Mouse (Mus musculus): ENCODE data around the gene Ppp1r37. TPM values are rescaled to one million over a fixed set of nuclear protein-coding genes. Genes with fewer than 3 reads are reported as not detected.

The Ppp1r37 gene
- polyA plus RNA-seq, 1 experiment: 113 TPM

GRCm38 (mm10) chr7:19561431-19561764 is 1.5 kb downstream of the Ppp1r37 start:
- under 1% methylated on average over 11 of the region's 11 CpGs for WGBS
- H3K4me3 ChIP-seq (replicated peaks; ENCODE audit: extremely low read depth, low read depth, low read length): peak overlapping the region; percentile 75
- peaks cover 25% of the 10 kb centered on the region for H3K4me1 ChIP-seq (ENCODE audit: control insufficient read depth, insufficient read depth, low read length)
- TF ChIP-seq POLR2A (IDR thresholded peaks at IDR 0.05; ENCODE audit: borderline replicate concordance, extremely low read depth, low read depth, low read length): no peak
- no peak for TF ChIP-seq CTCF (IDR thresholded peaks at IDR 0.05; ENCODE audit: insufficient read depth, low read length)
- DNase-seq: no peak

GRCm38 (mm10) chr7:19560491-19561260 is 2.2 kb downstream of the Ppp1r37 start:
- Histone ChIP-seq H3K4me3 (replicated peaks; ENCODE audit: extremely low read depth, low read depth, low read length) (peak overlapping the region; percentile 75), H3K4me1 (ENCODE audit: control insufficient read depth, insufficient read depth, low read length) (peaks cover 25% of the 10 kb centered on the region)
- no peak for TF ChIP-seq POLR2A (IDR thresholded peaks at IDR 0.05; ENCODE audit: borderline replicate concordance, extremely low read depth, low read depth, low read length)
- no peak for TF ChIP-seq CTCF (IDR thresholded peaks at IDR 0.05; ENCODE audit: insufficient read depth, low read length)
- WGBS: 4% methylated on average over 11 of the region's 11 CpGs
- no peak for DNase-seq

GRCm38 (mm10) chr7:19558965-19559364 is 3.9 kb downstream of the Ppp1r37 start:
- TF ChIP-seq CTCF (IDR thresholded peaks at IDR 0.05; ENCODE audit: insufficient read depth, low read length) (peak; percentile 31; the same call in 1 of the 2 replicates), POLR2A (IDR thresholded peaks at IDR 0.05; ENCODE audit: borderline replicate concordance, extremely low read depth, low read depth, low read length) (no peak)
- H3K4me3 ChIP-seq (replicated peaks; ENCODE audit: extremely low read depth, low read depth, low read length): no peak overlapping the region
- 44% methylated on average over 2 of the region's 2 CpGs for WGBS
- H3K4me1 ChIP-seq (ENCODE audit: control insufficient read depth, insufficient read depth, low read length): peaks cover 25% of the 10 kb centered on the region
- DNase-seq: no peak

GRCm38 (mm10) chr7:19557982-19558900 is 4.6 kb downstream of the Ppp1r37 start:
- DNase-seq: no peak
- TF ChIP-seq POLR2A (IDR thresholded peaks at IDR 0.05; ENCODE audit: borderline replicate concordance, extremely low read depth, low read depth, low read length) (no peak), CTCF (IDR thresholded peaks at IDR 0.05; ENCODE audit: insufficient read depth, low read length) (no peak)
- Histone ChIP-seq H3K4me1 (ENCODE audit: control insufficient read depth, insufficient read depth, low read length) (peaks cover 25% of the 10 kb centered on the region), H3K4me3 (replicated peaks; ENCODE audit: extremely low read depth, low read depth, low read length) (no peak overlapping the region)
- WGBS: 76% methylated on average over 6 of the region's 6 CpGs

DNA sequence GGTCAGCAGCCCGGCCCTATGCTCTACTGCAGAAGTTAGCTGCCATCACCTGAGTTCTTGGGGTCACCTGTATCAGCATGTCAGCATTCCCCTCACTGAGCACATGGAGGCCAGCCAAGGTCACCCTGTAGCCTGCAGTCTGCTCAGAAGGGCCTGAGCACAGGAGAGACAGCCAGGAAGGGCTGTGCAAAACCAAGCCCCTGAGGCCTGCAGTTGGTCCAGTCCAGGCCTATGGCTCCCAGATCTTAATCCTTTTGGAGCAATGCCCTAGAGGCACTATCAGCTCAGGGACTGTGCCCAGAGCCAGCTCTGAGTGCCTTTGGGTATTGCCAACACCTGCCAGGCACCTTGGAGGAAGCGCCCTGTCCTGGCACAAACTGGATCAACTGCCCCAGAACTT is 5.8 kb downstream of the Ppp1r37 start:
- Histone ChIP-seq H3K4me1 (ENCODE audit: control insufficient read depth, insufficient read depth, low read length) (peaks cover 25% of the 10 kb centered on the region), H3K4me3 (replicated peaks; ENCODE audit: extremely low read depth, low read depth, low read length) (no peak overlapping the region)
- WGBS: 76% methylated on average over 2 of the region's 2 CpGs
- no peak for TF ChIP-seq POLR2A (IDR thresholded peaks at IDR 0.05; ENCODE audit: borderline replicate concordance, extremely low read depth, low read depth, low read length)
- DNase-seq: no peak

- Histone ChIP-seq H3K4me1 (ENCODE audit: control insufficient read depth, insufficient read depth, low read length) (peaks cover 12% of the 10 kb centered on the region), H3K4me3 (replicated peaks; ENCODE audit: extremely low read depth, low read depth, low read length) (no peak overlapping the region)
- no peak for DNase-seq
- 62% methylated on average over 1 of the region's 1 CpGs for WGBS
- TF ChIP-seq POLR2A (IDR thresholded peaks at IDR 0.05; ENCODE audit: borderline replicate concordance, extremely low read depth, low read depth, low read length) (no peak), CTCF (IDR thresholded peaks at IDR 0.05; ENCODE audit: insufficient read depth, low read length) (no peak)
These were observed 8.7 kb downstream of the Ppp1r37 start for GRCm38 (mm10) chr7:19554168-19554567.

DNA sequence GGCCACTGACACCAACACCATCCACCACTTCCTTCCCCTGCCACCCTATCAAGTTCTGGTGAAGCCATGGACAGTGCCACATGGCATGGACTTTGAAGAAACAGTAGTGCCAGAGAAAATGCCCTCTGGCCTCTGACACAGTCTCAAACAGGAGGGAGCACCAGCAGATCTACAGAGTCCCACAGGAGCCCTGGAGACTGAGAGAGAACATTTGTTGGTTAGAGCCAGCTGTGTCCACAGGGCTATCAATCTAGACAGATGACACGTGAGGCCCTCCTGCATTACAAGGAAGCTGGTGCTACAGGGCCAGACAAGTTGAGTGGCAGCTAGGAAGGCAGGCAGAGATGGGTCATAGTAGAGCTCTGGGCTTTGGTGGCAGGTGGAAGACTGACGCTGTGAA is 10.4 kb downstream of the Ppp1r37 start:
- 43% methylated on average over 2 of the region's 2 CpGs for WGBS
- H3K4me1 ChIP-seq (ENCODE audit: control insufficient read depth, insufficient read depth, low read length): peaks cover 3% of the 10 kb centered on the region
- no peak overlapping the region for H3K4me3 ChIP-seq (replicated peaks; ENCODE audit: extremely low read depth, low read depth, low read length)
- no peak for TF ChIP-seq POLR2A (IDR thresholded peaks at IDR 0.05; ENCODE audit: borderline replicate concordance, extremely low read depth, low read depth, low read length)
- no peak for TF ChIP-seq CTCF (IDR thresholded peaks at IDR 0.05; ENCODE audit: insufficient read depth, low read length)
- no peak for DNase-seq

DNA sequence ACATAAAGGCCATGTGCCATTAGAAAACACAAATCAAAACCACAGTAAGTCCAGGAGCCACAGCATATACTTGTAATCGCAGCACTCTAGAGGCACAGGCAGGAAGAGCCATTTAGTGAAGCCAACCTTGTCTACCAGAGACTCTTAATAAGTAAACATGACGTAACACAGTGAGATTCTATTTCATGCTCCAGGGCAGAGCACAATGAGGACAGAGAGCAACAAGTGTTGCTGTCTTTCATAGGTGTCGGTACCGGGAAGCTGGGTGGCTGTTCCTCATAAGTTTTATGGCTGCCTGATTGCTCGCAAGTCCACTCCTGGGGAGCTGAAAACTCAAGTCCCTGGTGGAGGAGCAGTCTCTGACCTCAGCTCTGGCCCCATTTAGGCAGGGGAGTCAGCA is 11.2 kb downstream of the Ppp1r37 start:
- no peak for DNase-seq
- H3K4me3 ChIP-seq (replicated peaks; ENCODE audit: extremely low read depth, low read depth, low read length): no peak overlapping the region
- WGBS: 72% methylated on average over 5 of the region's 5 CpGs
- peaks cover 2% of the 10 kb centered on the region for H3K4me1 ChIP-seq (ENCODE audit: control insufficient read depth, insufficient read depth, low read length)
- TF ChIP-seq POLR2A (IDR thresholded peaks at IDR 0.05; ENCODE audit: borderline replicate concordance, extremely low read depth, low read depth, low read length) (no peak), CTCF (IDR thresholded peaks at IDR 0.05; ENCODE audit: insufficient read depth, low read length) (no peak)

- Histone ChIP-seq H3K4me1 (ENCODE audit: control insufficient read depth, insufficient read depth, low read length) (peaks cover 13% of the 10 kb centered on the region), H3K4me3 (replicated peaks; ENCODE audit: extremely low read depth, low read depth, low read length) (no peak overlapping the region)
- TF ChIP-seq CTCF (IDR thresholded peaks at IDR 0.05; ENCODE audit: insufficient read depth, low read length) (no peak), POLR2A (IDR thresholded peaks at IDR 0.05; ENCODE audit: borderline replicate concordance, extremely low read depth, low read depth, low read length) (no peak)
- 64% methylated on average over 10 of the region's 10 CpGs for WGBS
- DNase-seq: no peak
These were observed 13.5 kb downstream of the Ppp1r37 start for GRCm38 (mm10) chr7:19549394-19549793.

Data from lung, adult 2 months (tissue).